Mouse (Mus musculus) embryonic fibroblast, embryonic 13.5 days (primary cell): Measurements from ENCODE around the gene Sgpp2.

Experiments
- CTCF ChIP-seq: IDR thresholded peaks from 2 replicates; pipeline ENCODE4 v1.5.1; 2011; ENCODE audit warnings: mild to moderate bottlenecking, control low read depth, low read length, moderate library complexity, borderline replicate concordance; ENCODE audit not compliant: insufficient read depth
- POLR2A ChIP-seq: IDR thresholded peaks from 2 replicates; pipeline ENCODE4 v1.6.1; 2011; ENCODE audit warnings: low read depth, mild to moderate bottlenecking, control low read depth, low read length, moderate library complexity

GRCm38 (mm10) chr1:78440716-78441115 lies 130.6 kb downstream of the Sgpp2 start:
- no peak for TF ChIP-seq CTCF
- no peak for TF ChIP-seq POLR2A
